Mouse (Mus musculus): ENCODE data around the gene Ubac1.

- TF ChIP-seq CTCF (IDR thresholded peaks at IDR 0.05; ENCODE audit: low read depth, low read length) (no peak), GATA1 (IDR thresholded peaks at IDR 0.05; ENCODE audit: borderline replicate concordance, low read length) (no peak), TAL1 (conservative IDR thresholded peaks at IDR 0.05; ENCODE audit: low read depth, low read length) (no peak), POLR2AphosphoS5 (IDR thresholded peaks at IDR 0.05; ENCODE audit: insufficient replicate concordance, low read depth, low read length) (no peak)
Measured at GRCm38 (mm10) chr2:26017326-26017725, 4.2 kb downstream of the Ubac1 start.
